Mouse (Mus musculus) cerebellum, adult 2 months (tissue): ENCODE data around the gene Ttll6.

Experiments used
- CTCF ChIP-seq: fragments of 200-500 bp; IDR thresholded peaks from 2 replicates; pipeline ENCODE4 v1.5.1; 2011; ENCODE audit warnings: low read depth, mild to moderate bottlenecking, control low read depth, low read length, moderate library complexity, borderline replicate concordance; ENCODE audit not compliant: insufficient read depth
- POLR2A ChIP-seq: fragments of 200-500 bp; IDR thresholded peaks from 2 replicates; pipeline ENCODE4 v1.6.1; 2011; ENCODE audit warnings: low read length, control low read depth, borderline replicate concordance; ENCODE audit not compliant: insufficient read depth

- TF ChIP-seq POLR2A: no peak
- no peak for TF ChIP-seq CTCF
Observed at GRCm38 (mm10) chr11:96189810-96190522, 56.4 kb downstream of the Ttll6 start.
